Mouse (Mus musculus): ENCODE measurements around the gene Kif3b. TPM values are rescaled to one million over a fixed set of nuclear protein-coding genes. Genes with fewer than 3 reads are reported as not detected.

Gene Kif3b
- polyA plus RNA-seq, 1 experiment: 27.1 TPM

DNA sequence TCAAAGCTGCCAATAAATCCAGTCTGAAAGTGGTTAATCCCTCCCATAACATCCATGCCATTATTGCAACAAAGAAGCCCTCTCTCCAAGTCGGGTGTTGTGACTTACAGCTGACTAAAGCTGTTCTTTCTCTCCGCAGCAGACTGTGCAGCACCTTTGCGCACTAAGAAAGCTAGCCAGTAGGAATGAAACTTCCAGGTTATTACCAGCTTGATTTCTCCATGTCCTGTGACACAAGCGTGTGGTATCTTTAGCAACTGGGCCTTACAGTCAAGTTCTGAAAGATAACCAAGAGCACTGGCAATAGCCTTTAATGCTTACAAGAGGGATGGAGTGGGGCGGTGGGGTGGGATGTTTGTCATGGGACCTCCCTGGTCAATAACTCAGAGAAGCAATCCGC, 7.3 kb upstream of the Kif3b start:
- no peak for DNase-seq
- no peak overlapping the region for H3K4me3 ChIP-seq (replicated peaks; ENCODE audit: insufficient read depth, low read depth, low read length)
- no peak overlapping the region for H3K27ac ChIP-seq (ENCODE audit: insufficient read depth, low read length)
- H3K27me3 ChIP-seq (ENCODE audit: control insufficient read depth, insufficient read depth, low read length): no peaks in the 10 kb centered on the region
- no peak for TF ChIP-seq CTCF (IDR thresholded peaks at IDR 0.05; ENCODE audit: borderline replicate concordance, insufficient read depth, low read depth, low read length)
- TF ChIP-seq POLR2A (IDR thresholded peaks at IDR 0.05; ENCODE audit: borderline replicate concordance, insufficient read depth, low read length): no peak
- H3K4me1 ChIP-seq (ENCODE audit: control insufficient read depth, insufficient read depth, low read length): no peaks in the 10 kb centered on the region
- 85% methylated on average over 6 of the region's 6 CpGs for WGBS

- no peak for DNase-seq
- H3K4me1 ChIP-seq (ENCODE audit: control insufficient read depth, insufficient read depth, low read length): no peaks in the 10 kb centered on the region; the same call in 1 of the 2 replicates
- H3K27me3 ChIP-seq (ENCODE audit: control insufficient read depth, insufficient read depth, low read length): no peaks in the 10 kb centered on the region
- 82% methylated on average over 4 of the region's 4 CpGs for WGBS
- no peak overlapping the region for H3K4me3 ChIP-seq (replicated peaks; ENCODE audit: insufficient read depth, low read depth, low read length)
- no peak overlapping the region for H3K27ac ChIP-seq (ENCODE audit: insufficient read depth, low read length)
- no peak for TF ChIP-seq CTCF (IDR thresholded peaks at IDR 0.05; ENCODE audit: borderline replicate concordance, insufficient read depth, low read depth, low read length)
- no peak for TF ChIP-seq POLR2A (IDR thresholded peaks at IDR 0.05; ENCODE audit: borderline replicate concordance, insufficient read depth, low read length)
These were observed 4.7 kb upstream of the Kif3b start for GRCm38 (mm10) chr2:153286524-153286923.

DNA sequence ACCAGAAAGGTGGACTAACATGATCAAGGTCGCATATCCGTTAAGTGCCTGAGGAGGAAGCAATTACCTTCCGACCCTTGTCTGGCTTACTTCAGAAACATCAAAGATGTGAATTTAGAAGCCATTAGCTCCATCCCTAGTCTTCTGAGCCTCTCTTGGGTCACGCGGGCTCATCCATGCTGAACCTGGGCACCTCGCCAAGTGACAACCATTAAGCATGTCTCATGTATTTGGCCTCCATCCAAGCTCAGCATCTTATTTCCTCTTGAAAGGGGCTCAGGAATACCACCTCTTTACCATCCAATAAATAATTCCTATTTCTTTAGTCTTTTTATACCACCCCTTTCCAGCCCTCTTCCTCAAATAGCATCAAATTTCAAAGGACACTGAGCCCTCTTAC, 3.4 kb upstream of the Kif3b start:
- no peak for DNase-seq
- 35% methylated on average over 6 of the region's 6 CpGs for WGBS
- no peak overlapping the region for H3K4me3 ChIP-seq (replicated peaks; ENCODE audit: insufficient read depth, low read depth, low read length)

DNA sequence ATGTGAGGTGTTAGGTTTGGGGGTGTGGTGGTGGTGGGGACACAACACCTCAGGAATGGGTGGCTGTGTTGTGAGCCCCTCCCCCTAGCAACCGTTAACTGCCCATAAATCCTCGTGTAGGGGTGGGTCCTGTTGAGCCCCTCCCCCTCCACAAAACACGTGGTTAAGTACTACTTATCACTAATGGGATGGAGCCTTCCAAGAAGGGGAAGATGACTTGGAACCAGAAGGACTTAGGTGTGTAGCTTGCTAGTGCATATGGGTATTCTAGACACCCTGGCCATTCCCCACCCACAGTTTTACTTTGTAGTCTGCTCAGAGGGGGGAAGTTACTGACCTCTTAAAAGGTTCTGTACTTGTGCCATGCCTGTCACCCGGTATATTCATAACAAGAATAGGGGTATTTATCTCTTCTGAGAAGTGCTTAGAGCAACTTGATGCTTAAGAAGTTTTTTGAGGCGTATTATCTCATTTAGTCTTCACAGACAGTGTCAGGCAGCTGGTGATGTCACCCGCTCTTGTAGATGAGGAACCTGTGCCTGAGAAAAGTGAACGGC, 1.2 kb downstream of the Kif3b start:
- H3K27me3 ChIP-seq (ENCODE audit: control insufficient read depth, insufficient read depth, low read length): no peaks in the 10 kb centered on the region
- 46% methylated on average over 7 of the region's 7 CpGs for WGBS
- peak overlapping the region; percentile 33 for H3K4me3 ChIP-seq (replicated peaks; ENCODE audit: insufficient read depth, low read depth, low read length)
- DNase-seq: no peak
- no peak overlapping the region for H3K27ac ChIP-seq (ENCODE audit: insufficient read depth, low read length)
- TF ChIP-seq POLR2A (IDR thresholded peaks at IDR 0.05; ENCODE audit: borderline replicate concordance, insufficient read depth, low read length): no peak
- no peak for TF ChIP-seq CTCF (IDR thresholded peaks at IDR 0.05; ENCODE audit: borderline replicate concordance, insufficient read depth, low read depth, low read length)
- peaks cover 8% of the 10 kb centered on the region for H3K4me1 ChIP-seq (ENCODE audit: control insufficient read depth, insufficient read depth, low read length)

More for the DNA sequence above, 3.4 kb upstream of the Kif3b start:
- Histone ChIP-seq H3K27ac (ENCODE audit: insufficient read depth, low read length) (no peak overlapping the region), H3K4me1 (ENCODE audit: control insufficient read depth, insufficient read depth, low read length) (peaks cover 4% of the 10 kb centered on the region), H3K27me3 (ENCODE audit: control insufficient read depth, insufficient read depth, low read length) (no peaks in the 10 kb centered on the region)
- TF ChIP-seq POLR2A (IDR thresholded peaks at IDR 0.05; ENCODE audit: borderline replicate concordance, insufficient read depth, low read length): no peak
- no peak for TF ChIP-seq CTCF (IDR thresholded peaks at IDR 0.05; ENCODE audit: borderline replicate concordance, insufficient read depth, low read depth, low read length)

- Histone ChIP-seq H3K4me1 (ENCODE audit: control insufficient read depth, insufficient read depth, low read length) (peaks cover 22% of the 10 kb centered on the region), H3K4me3 (replicated peaks; ENCODE audit: insufficient read depth, low read depth, low read length) (no peak overlapping the region), H3K27me3 (ENCODE audit: control insufficient read depth, insufficient read depth, low read length) (no peaks in the 10 kb centered on the region), H3K27ac (ENCODE audit: insufficient read depth, low read length) (no peak overlapping the region)
- WGBS: 86% methylated on average over 4 of the region's 4 CpGs
- TF ChIP-seq POLR2A (IDR thresholded peaks at IDR 0.05; ENCODE audit: borderline replicate concordance, insufficient read depth, low read length) (no peak), CTCF (IDR thresholded peaks at IDR 0.05; ENCODE audit: borderline replicate concordance, insufficient read depth, low read depth, low read length) (no peak)
- DNase-seq: no peak
These were observed 4.0 kb downstream of the Kif3b start for GRCm38 (mm10) chr2:153295196-153295595.

- H3K27ac ChIP-seq (ENCODE audit: insufficient read depth, low read length): peak overlapping the region; percentile 80; the same call in 1 of the 2 replicates
- H3K27me3 ChIP-seq (ENCODE audit: control insufficient read depth, insufficient read depth, low read length): no peaks in the 10 kb centered on the region
- peaks cover 17% of the 10 kb centered on the region for H3K4me1 ChIP-seq (ENCODE audit: control insufficient read depth, insufficient read depth, low read length)
- WGBS: 19% methylated on average over 4 of the region's 4 CpGs
- peak; percentile 38 to 70 for DNase-seq
- no peak for TF ChIP-seq CTCF (IDR thresholded peaks at IDR 0.05; ENCODE audit: borderline replicate concordance, insufficient read depth, low read depth, low read length)
- TF ChIP-seq POLR2A (IDR thresholded peaks at IDR 0.05; ENCODE audit: borderline replicate concordance, insufficient read depth, low read length): no peak
- H3K4me3 ChIP-seq (replicated peaks; ENCODE audit: insufficient read depth, low read depth, low read length): no peak overlapping the region
These were observed 6.6 kb downstream of the Kif3b start for GRCm38 (mm10) chr2:153297771-153298170.

- TF ChIP-seq POLR2A (IDR thresholded peaks at IDR 0.05; ENCODE audit: borderline replicate concordance, insufficient read depth, low read length) (no peak), CTCF (IDR thresholded peaks at IDR 0.05; ENCODE audit: borderline replicate concordance, insufficient read depth, low read depth, low read length) (no peak)
- 79% methylated on average over 4 of the region's 4 CpGs for WGBS
- no peak for DNase-seq
- no peak overlapping the region for H3K27ac ChIP-seq (ENCODE audit: insufficient read depth, low read length)
- H3K4me3 ChIP-seq (replicated peaks; ENCODE audit: insufficient read depth, low read depth, low read length): no peak overlapping the region
- H3K27me3 ChIP-seq (ENCODE audit: control insufficient read depth, insufficient read depth, low read length): no peaks in the 10 kb centered on the region
- peaks cover 17% of the 10 kb centered on the region for H3K4me1 ChIP-seq (ENCODE audit: control insufficient read depth, insufficient read depth, low read length)
These were observed 7.2 kb downstream of the Kif3b start for GRCm38 (mm10) chr2:153298460-153298859.

- WGBS: 51% methylated on average over 4 of the region's 4 CpGs
- Histone ChIP-seq H3K4me3 (replicated peaks; ENCODE audit: insufficient read depth, low read depth, low read length) (no peak overlapping the region), H3K27ac (ENCODE audit: insufficient read depth, low read length) (no peak overlapping the region), H3K4me1 (ENCODE audit: control insufficient read depth, insufficient read depth, low read length) (peaks cover 17% of the 10 kb centered on the region), H3K27me3 (ENCODE audit: control insufficient read depth, insufficient read depth, low read length) (no peaks in the 10 kb centered on the region)
- DNase-seq: no peak
- no peak for TF ChIP-seq POLR2A (IDR thresholded peaks at IDR 0.05; ENCODE audit: borderline replicate concordance, insufficient read depth, low read length)
- TF ChIP-seq CTCF (IDR thresholded peaks at IDR 0.05; ENCODE audit: borderline replicate concordance, insufficient read depth, low read depth, low read length): no peak
These were observed 7.7 kb downstream of the Kif3b start for GRCm38 (mm10) chr2:153298863-153299262.

Data from cerebellum, adult 2 months (tissue).